In genomic region chr11:105159673-105160360, GRCm38 (mm10) we compare ENCODE assay signal across 37 mouse cellular contexts. TPM values are rescaled to one million over a fixed set of nuclear protein-coding genes. Genes with fewer than 3 reads are reported as not detected.
DNase-seq lines count a peak whose midpoint lies in the region; ATAC-seq and TF ChIP-seq lines count a peak whose summit lies in the region.
"Had no signal": no experiment of that assay in that cellular context is flagged by ENCODE, and none has a peak within 500 bp of the region (broad histone marks: within the 10 kb centered on the region; RNA-seq: fewer than 3 reads in every experiment).

No protein-coding gene starts in this region.

- no peak overlapping the region for H3K9ac ChIP-seq in lung, embryonic 14.5 days
- H3K9ac ChIP-seq in ES-Bruce4 (ENCODE audit: low read depth, poor library complexity, severe bottlenecking), result no peak overlapping the region
- H3K9ac ChIP-seq: embryonic facial prominence, embryonic 12.5 days; forebrain, embryonic 13.5 days; heart, embryonic 15.5 days; hindbrain, embryonic 15.5 days; limb, embryonic 13.5 days; liver, embryonic 15.5 days had no signal

- TF ChIP-seq CTCF in lung, embryonic 14.5 days (IDR thresholded peaks at IDR 0.05; ENCODE audit: low read depth), result no peak
- TF ChIP-seq CTCF in ES-Bruce4 (IDR thresholded peaks at IDR 0.05; ENCODE audit: low read depth, low read length), result no peak

- no peaks in the 10 kb centered on the region for H3K36me3 ChIP-seq in lung, embryonic 14.5 days (ENCODE audit: insufficient read depth)
- no peaks in the 10 kb centered on the region for H3K36me3 ChIP-seq in ES-Bruce4 (ENCODE audit: control insufficient read depth, insufficient read depth, low read length, poor library complexity, severe bottlenecking)
- H3K36me3 ChIP-seq: embryonic facial prominence, embryonic 12.5 days; heart, embryonic 15.5 days; hindbrain, embryonic 15.5 days; limb, embryonic 13.5 days had no signal

- peak; percentile 34 for DNase-seq in lung, embryonic 14.5 days
- DNase-seq in lung, adult 18-20 months, result no peak
- DNase-seq in 3T3-L1 (ENCODE audit: low read depth, low spot score), result peak; percentile 91
- DNase-seq in R1 (ENCODE audit: low read depth, low spot score), result peak; percentile 94
- no peak for DNase-seq in cerebellum, adult 9-11 months
- no peak for DNase-seq in layer of hippocampus, adult 18-20 months (ENCODE audit: low spot score in 2 of 2)
- DNase-seq: cerebellum, adult 11 months; cerebellum, postnatal 10 days; gastrocnemius, adult 2 months; heart, postnatal 4 days; kidney, adult 9 months; kidney, postnatal 25 days; midbrain, embryonic 14.5 days; right cerebral cortex, postnatal 14 days; spleen, adult 18-20 months had no signal

- H3K27me3 ChIP-seq in lung, embryonic 14.5 days (ENCODE audit: insufficient read depth, low read length), result no peaks in the 10 kb centered on the region
- no peaks in the 10 kb centered on the region for H3K27me3 ChIP-seq in ES-Bruce4 (ENCODE audit: control insufficient read depth, insufficient read depth, low read length, poor library complexity, severe bottlenecking)
- H3K27me3 ChIP-seq: embryonic facial prominence, embryonic 12.5 days; forebrain, embryonic 13.5 days; hindbrain, embryonic 15.5 days had no signal

- no peak for TF ChIP-seq POLR2A in ES-Bruce4 (IDR thresholded peaks at IDR 0.05; ENCODE audit: insufficient read depth, low read length)

- H3K27ac ChIP-seq in lung, embryonic 14.5 days (ENCODE audit: low read depth), result no peak overlapping the region
- H3K27ac ChIP-seq in ES-Bruce4 (ENCODE audit: insufficient read depth, low read length), result peak overlapping the region; percentile 53
- H3K27ac ChIP-seq: embryonic facial prominence, embryonic 12.5 days; forebrain, embryonic 13.5 days; gastrocnemius, adult 2 months; heart, embryonic 15.5 days; hindbrain, embryonic 15.5 days; limb, embryonic 13.5 days; liver, embryonic 15.5 days had no signal

- WGBS in lung, embryonic 14.5 days, result 52% methylated on average over 6 of the region's 6 CpGs

- H3K4me2 ChIP-seq in lung, embryonic 14.5 days, result no peak overlapping the region
- H3K4me2 ChIP-seq: embryonic facial prominence, embryonic 12.5 days; forebrain, embryonic 13.5 days; heart, embryonic 15.5 days; hindbrain, embryonic 15.5 days; limb, embryonic 13.5 days; liver, embryonic 15.5 days had no signal

- 0 out of 2 replicates have a peak, but pooled peaks have one; percentile 55 for TF ChIP-seq EP300 in ES-Bruce4 (IDR thresholded peaks at IDR 0.05; ENCODE audit: insufficient read depth, low read depth, low read length)

- no peak for ATAC-seq in lung, embryonic 14.5 days (ENCODE audit: insufficient read depth)
- ATAC-seq: CD4-positive, CD25-positive, alpha-beta regulatory T cell, adult 4 months; forebrain, embryonic 13.5 days had no signal

- H3K4me1 ChIP-seq in lung, embryonic 14.5 days (ENCODE audit: insufficient read depth), result peaks cover 3% of the 10 kb centered on the region; the same call in 1 of the 2 replicates
- H3K4me1 ChIP-seq in ES-Bruce4 (ENCODE audit: control insufficient read depth, insufficient read depth, low read length), result peaks cover 1% of the 10 kb centered on the region
- H3K4me1 ChIP-seq: forebrain, embryonic 13.5 days; hindbrain, embryonic 15.5 days; limb, embryonic 13.5 days; megakaryocyte, embryonic 14.5 days had no signal

- H3K4me3 ChIP-seq in lung, embryonic 14.5 days (ENCODE audit: low read depth, low read length), result no peak overlapping the region
- no peak overlapping the region for H3K4me3 ChIP-seq in ES-Bruce4 (ENCODE audit: low read depth, low read length)
- H3K4me3 ChIP-seq: embryonic facial prominence, embryonic 12.5 days; erythroblast, embryonic 14.5 days; forebrain, embryonic 13.5 days; gastrocnemius, adult 2 months; heart, embryonic 15.5 days; hindbrain, embryonic 15.5 days; limb, embryonic 13.5 days; liver, embryonic 15.5 days; megakaryocyte, embryonic 14.5 days had no signal

- H3K9me3 ChIP-seq in lung, embryonic 14.5 days (ENCODE audit: low read depth, low read length), result peaks cover 6% of the 10 kb centered on the region; the same call in 1 of the 2 replicates
- no peaks in the 10 kb centered on the region for H3K9me3 ChIP-seq in ES-Bruce4 (replicated peaks; ENCODE audit: control insufficient read depth, insufficient read depth, low read length, poor library complexity, severe bottlenecking)

RNA-seq across cellular contexts. Expression of gene Gm10842, which starts 13.1 kb away (rescaled TPM):
- polyA plus RNA-seq in lung, embryonic 14.5 days (2014; fragmentation: Nextera tagmentation; extraction: Ambion mirVana), result not detected in 2 replicates
- polyA plus RNA-seq in ES-Bruce4 (2011; ENCODE audit: insufficient read depth, insufficient read length, low read depth, missing spikeins), result not detected in 2 replicates
- not detected for total RNA-seq in layer of hippocampus, adult 18-20 months (2021)
- total RNA-seq: adrenal gland, adult 18-20 months; adrenal gland, postnatal 4 days; gastrocnemius, adult 2 months; gastrocnemius, postnatal 4 days; heart, adult 8-10 months; heart, postnatal 4 days; left cerebral cortex, adult 18-20 months; left cerebral cortex, postnatal 25 days; MEL had no signal
- polyA plus RNA-seq: CD4-positive, CD25-positive, alpha-beta regulatory T cell, adult 4 months; cortical plate, adult 2 months; embryonic facial prominence, embryonic 12.5 days; erythroblast, embryonic 14.5 days; forebrain, embryonic 13.5 days; frontal cortex, adult 2 months; heart, embryonic 15.5 days; hindbrain, embryonic 15.5 days; intestine, embryonic 14.5 days; limb, embryonic 13.5 days; liver, embryonic 15.5 days; midbrain, embryonic 14.5 days; neural tube, embryonic 11.5 days; urinary bladder, adult 2 months had no signal

RNA-seq across cellular contexts. Expression of gene Tlk2, which starts 18.8 kb away (rescaled TPM):
- polyA plus RNA-seq in lung, embryonic 14.5 days (2014; fragmentation: Nextera tagmentation; extraction: Ambion mirVana), result 26.8 and 28.0 TPM in 2 replicates
- polyA plus RNA-seq in ES-Bruce4 (2011; ENCODE audit: insufficient read depth, insufficient read length, low read depth, missing spikeins), result 130 and 140 TPM in 2 replicates
- 10 to 100 TPM; 45.8 to 46.2 TPM for total RNA-seq in layer of hippocampus, adult 18-20 months (2021)

RNA-seq across cellular contexts. Expression of gene Mettl2, which starts 33.6 kb away (rescaled TPM):
- 43.3 and 46.8 TPM in 2 replicates for polyA plus RNA-seq in lung, embryonic 14.5 days (2014; fragmentation: Nextera tagmentation; extraction: Ambion mirVana)
- polyA plus RNA-seq in ES-Bruce4 (2011; ENCODE audit: insufficient read depth, insufficient read length, low read depth, missing spikeins), result 43.1 and 49.3 TPM in 2 replicates
- total RNA-seq in layer of hippocampus, adult 18-20 months (2021), result 10 to 100 TPM; 16.3 to 17.1 TPM

Comparison
In these comparisons a context has a peak if more than half of its experiments do, and no peak if none do; other contexts are left out.
1. DNase-seq: peak in lung, embryonic 14.5 days (single experiment), 3T3-L1 (single experiment) and R1 (single experiment); none in lung, adult 18-20 months (0 of 2), cerebellum, adult 9-11 months (single experiment) and layer of hippocampus, adult 18-20 months (0 of 2).